Mouse (Mus musculus): Measurements from ENCODE around the gene 2610318N02Rik.

2610318N02Rik gene

DNA sequence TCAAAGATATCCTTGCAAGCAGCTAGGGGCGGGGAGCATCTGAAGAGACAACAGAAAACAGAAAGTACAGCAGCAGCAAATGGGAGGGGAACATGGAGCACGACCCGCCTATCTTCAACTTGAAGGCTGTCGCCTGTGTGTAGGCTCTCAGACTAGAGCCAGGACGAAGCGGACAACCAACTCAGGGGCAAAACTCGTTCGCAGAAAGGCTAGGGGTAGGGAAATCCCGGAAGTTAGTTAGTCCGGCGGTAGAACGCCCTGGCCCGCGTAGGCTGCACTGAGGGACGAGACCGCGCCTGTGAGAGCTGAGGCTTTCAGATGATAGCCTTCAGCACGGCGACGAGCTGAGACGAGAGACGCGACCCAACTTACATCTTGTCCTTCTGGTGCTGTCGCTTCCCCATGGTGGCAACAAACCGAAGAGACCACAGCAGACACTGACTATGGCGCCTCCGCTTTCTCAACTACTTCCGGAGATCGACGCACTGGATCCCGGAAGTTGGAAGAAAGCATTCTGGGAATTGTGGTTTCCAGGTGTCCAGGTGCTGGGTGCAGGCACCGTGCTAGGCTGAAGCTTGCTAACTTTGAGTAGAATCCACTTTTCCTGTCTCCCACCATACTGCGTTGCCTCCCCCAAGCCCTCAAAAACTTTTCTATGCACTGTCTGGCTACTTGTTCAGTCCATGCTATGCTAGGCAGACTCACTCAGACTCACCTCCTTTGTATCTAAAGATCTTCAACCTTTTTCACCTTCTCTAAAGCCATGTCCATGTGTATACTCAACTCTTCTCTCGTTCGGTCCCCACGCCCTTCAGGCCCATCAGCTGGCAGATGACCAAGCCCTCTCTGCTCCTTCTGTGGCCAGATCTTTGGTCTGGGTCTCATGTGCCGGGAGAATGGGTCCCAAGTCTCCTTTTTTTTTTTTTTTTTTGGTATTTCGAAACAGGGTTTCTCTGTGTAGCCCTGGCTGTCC, 13.9 kb downstream of the 2610318N02Rik start, which contains the start of gene Ppil2:
Gene Ppil2 (minus strand): TSS at position 487 of the 973 bp plus-strand sequence.
- DNase-seq, result peak; percentile 71 to 80

DNA sequence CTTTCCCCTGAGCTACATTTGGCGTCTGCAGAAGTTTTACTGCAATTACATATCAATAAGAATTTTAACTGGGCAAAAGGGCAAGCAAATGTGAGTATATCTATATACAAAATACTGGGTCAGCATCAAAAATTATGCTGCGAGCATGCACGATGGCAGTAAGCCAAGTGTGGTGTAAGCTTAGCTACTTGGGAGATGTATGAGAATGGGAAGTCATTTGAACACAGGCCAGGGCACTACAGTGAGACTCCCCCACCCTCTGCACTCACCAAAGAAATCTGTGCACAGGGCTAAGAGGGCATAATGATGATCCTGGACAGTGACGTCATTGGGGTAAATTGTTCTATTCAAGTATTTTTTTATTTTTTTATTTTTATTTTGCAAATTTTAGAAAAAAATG, 20.4 kb downstream of the 2610318N02Rik start:
- no peak for DNase-seq

DNA sequence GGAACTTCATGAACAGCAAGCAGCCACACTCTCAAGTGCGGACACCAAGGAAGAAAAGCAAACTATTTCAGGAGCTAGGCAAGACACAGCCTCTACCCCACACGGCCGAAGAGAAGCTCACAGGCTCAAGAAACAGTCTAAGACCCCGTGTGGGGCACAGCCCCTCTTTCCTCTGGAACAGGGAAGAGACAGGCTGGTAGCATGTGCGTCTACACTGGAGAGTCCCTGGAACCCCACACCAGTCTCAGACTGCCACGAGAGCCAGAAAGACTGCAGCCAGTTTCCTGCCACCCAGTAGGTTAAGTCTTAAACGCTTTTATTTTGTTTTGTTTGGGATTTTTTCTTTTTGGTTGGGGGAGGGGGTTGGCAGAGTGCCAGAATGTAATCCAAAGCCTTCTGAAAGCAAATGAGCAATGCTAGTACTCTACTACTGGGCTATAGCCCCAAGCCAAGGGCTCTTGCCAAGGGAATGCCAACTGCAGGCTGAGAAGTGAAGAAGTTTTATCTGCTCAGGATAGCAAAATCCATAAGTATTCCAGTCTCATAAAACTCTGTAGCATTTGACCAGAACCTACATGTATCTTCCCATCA, 22.2 kb downstream of the 2610318N02Rik start:
- peak; percentile 25 to 26 for DNase-seq

DNA sequence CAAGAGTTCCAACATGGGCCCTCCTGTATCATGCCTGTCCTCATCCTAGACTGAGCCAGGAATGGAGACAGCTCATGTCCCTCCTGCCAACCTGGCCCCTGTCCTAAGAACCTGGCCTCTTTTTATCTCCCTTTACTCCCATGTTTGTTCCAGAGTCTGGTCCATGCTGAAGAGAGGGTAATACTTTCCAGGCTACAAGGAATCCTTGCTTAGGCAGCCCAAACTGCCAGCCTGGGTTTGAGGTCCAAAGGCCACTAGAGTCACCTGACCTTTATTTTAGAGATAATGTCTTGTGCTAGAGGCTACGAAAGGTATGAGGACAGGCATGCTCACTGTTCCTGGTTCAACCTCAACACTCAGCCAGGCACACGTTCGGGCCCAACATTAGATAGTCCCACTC, 28.0 kb downstream of the 2610318N02Rik start:
- no peak for DNase-seq

DNA sequence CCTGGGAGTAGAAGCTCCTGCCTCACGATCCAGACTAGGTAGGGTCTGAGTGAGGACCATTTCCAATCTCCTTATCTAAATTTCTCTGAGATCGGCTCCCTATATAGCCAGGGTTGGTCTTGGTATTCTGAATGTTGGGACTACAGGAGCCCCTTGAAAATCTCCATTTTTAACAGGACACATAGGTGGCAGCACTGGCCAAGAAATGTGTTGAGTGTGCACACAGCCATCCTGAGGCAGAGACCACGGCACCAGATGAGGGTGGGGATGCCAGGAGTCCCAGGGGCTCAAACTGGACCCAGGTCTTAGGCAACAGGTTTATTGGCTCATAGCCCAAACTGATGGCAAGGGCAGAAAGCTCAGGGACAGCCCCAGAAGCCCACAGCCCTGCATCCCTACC, 36.6 kb downstream of the 2610318N02Rik start:
- DNase-seq, result peak; percentile 27 to 32

DNA sequence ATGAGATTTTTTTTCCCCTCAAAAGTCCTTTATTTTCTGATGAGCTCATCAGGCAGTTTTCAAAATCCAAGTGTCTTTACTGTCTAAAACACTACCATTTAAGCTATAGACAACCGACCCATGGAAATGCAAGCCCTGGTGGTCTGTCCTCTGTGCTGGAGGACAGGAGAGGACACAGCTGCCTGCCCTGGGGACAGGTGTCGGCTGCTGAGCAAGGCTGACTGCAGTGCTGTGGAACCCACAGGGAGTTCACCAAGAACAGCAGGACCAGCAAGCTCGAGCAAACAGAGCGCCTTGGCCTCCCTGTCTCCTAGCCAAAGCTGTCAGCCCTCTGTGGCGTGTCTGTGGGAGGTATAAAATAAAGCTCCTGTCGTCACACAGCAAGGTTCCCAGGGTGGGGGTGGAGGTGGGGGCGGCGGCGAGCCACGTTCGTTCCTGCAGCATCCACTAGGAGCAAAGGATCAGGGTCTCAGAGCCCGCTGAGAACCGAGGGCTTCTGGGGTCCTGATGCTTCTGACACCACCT, 38.2 kb downstream of the 2610318N02Rik start:
- DNase-seq, result no peak

DNA sequence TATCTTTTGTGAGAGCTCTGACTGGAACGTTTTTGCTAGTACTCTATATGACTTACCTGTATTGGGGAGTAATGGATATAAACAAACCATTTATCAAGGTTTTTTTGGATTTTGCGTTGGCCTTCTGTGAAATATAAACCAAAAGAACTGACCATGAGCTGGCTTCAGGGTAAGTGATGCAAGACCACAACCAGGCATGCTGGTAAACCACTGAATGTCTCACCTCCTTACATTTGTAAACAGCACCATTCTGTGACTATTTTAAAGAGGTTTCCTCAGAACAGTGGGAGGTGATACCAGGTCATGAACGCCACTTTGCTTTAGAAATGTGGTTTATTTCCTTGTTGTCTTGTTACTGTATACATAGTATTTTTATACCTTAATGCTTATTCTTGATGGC, 38.7 kb downstream of the 2610318N02Rik start:
- no peak for DNase-seq

DNA sequence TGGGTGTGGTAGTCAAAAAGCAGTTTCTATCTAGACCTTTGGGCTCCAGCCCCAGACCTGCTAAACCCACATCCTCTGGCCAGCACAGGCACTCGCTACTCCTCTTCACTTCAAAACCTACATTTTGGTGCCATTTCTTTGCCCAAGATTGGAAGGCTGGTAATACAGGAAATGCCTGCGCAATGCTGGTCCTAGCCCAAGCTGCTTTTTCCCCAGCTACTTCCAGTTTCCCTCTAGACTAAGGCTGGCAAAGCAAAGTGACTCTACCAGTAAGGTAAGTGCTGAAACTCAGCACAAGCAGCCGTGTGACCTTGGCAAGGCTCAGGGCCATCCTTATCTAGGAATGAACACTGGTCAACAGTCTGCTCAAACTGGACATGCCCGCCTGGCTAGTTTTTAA, 39.3 kb downstream of the 2610318N02Rik start:
- no peak for DNase-seq

DNA sequence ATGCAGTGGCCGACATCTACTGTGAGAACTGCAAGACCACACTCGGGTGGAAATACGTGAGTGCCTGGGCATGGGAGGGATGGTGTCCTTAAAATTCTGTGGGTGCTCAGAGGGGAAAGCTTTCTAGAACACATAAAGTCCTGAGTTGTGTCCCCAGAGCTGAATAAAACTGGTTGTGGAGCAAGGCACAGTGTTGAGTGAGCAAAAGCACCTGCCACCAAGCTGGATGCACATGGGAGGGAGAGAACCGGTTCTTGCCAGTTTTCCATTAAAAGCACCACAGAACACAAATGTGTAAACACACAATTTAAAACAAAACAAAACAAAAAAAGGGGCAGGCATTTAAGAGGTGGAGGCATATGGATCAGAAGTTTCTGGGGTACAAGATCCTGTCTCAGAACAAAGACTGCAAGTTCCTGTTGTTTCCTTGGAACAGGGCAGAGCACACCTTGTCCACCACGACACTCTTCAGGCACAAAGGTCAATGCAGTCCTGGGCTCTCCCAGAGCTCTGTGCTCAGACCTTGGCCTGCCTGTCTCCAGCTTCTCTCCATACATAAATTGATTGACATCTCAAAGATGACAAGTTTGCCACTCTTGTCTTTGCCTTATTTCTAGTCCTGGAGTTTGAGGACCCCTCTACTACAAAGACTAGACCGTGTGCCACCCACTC, 42.7 kb downstream of the 2610318N02Rik start:
- no peak for DNase-seq

DNA sequence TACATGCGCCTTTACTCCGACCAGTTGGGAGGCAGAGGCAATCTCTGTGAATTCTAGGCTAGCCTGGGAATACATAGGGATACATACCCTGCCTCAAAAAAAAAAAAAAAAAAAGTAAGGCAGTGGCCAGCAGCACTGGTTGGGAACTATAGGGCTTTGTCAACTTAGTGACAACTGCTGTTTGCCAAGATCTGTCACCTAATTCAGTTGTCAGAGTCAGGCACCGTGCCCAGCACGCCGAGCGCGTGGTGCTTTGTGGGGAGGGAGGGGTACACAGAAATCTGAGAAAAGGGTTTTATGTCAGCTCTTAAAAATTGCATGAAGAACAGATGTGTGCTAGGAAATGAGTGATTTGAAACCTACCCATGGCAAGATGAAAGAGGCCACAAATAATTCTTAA, 46.9 kb downstream of the 2610318N02Rik start:
- no peak for DNase-seq

DNA sequence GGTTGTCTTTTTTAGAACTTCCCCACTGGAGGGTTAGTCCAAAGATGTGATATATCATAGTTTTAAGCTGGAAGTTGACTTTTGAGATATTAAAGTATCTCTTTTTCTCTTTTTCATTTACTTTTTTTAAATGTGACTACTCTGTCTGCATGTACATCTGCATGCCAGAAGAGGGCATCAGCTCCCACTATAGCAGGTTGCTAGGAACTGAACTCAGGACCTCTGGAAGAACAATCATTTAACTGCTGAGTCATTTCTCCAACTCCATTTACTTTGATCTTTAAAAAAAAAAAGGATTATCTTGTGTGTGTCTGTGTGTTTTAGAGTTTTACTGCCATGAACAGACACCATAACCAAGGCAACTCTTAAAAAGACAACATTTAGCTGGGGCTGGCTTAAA, 48.1 kb downstream of the 2610318N02Rik start:
- DNase-seq, result no peak

DNA sequence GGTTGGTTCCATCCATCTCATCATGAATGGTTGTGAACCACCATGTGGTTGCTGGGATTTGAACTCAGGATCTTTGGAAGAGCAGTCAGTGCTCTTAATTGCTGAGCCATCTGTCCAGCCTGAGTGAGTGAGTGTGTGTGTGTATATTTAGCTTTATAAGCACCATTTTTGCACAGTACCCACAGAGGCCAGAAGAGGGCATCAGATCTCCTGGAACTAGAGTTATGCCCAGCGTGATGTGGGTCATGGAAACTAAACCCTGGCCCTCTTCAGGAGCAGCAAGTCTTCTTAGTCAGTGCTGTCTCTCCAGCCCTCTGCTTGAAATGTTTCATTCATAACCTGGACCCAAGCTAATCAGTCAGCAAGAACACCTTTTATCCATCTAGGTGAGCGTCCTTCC, 48.7 kb downstream of the 2610318N02Rik start:
- peak in 1 of 2 experiments; percentile 42 for DNase-seq

DNA sequence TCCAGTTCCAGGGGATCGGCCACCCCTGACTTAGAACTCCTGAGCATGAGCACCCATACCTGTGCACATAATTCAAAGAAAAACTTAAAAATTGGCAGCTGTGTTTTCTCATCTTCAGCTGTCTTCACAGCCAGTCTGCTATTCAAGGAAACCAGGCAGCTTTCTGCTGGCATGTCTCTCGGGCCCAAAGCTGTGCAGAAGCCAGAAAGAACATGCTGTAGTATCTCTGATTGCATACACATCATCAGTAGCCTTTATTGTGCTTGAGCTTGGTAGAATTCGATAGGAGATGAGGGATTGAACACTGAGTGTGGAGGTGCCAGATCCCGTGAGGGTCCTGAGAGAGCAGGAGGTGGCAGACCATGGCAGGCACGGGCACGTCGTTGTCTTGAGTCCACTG, 52.0 kb downstream of the 2610318N02Rik start:
- no peak for DNase-seq

DNA sequence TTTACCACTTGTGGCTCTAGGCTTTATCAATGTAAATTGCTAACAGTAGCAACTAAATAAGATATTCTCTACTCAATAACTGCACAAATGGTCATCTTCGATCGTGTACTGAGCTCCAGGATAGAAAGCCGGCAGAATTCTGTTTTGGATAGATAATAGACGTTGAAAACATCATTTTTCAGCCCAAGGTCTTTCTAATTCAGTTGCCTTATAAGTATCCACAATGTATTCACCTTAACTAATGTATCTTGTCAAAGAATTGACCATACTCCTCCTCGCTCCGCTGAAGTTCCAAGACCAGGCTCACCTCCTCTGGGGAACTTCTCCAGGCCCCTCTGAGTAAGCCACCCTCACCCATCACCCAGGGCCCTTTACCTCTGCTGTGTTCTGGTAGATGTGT, 54.3 kb downstream of the 2610318N02Rik start:
- no peak for DNase-seq

DNA sequence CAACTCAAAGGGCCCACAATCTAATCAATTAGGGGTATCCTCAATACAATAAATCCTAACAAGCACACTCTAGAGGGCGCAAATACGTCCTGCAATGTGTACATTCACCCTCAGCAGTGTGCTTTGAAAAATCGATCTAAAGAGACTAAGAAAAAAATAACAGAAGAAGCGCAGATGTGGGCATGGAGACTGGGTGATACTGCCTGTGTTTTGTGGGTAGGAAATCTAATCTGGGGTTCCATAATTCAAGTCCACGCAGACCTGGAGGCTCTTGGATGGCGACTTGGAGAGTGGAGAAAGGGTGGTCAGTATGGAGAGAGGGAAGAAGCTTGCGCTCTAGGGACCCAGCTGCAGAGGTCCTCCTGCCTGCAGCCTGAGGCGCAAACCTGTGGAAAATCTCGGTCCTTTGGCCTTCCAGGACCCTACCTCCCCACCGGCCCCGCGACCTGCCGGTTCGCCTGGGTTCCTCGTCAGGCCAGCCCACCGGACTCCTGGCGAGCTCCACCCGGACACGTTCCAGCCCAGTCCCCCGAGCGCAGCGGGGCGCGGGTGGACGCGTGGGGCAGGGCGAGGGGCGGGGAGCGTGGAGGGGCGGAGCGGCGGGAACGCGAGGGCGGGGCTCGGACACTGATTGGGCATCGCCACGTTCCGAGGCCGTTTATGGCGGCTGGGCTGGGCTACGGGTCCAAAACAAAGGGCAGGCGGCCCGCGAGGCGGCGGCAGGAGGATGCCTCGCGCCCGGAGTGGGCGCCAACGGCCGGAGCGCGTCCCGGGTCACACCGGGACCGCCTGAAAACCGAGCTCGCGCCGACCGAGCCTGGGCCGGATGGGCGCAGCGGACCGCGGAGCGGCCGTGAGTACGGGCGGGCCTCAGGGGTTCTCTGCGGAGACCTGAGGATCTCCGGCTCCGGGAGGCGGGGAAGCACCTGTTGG, 55.2 kb downstream of the 2610318N02Rik start, which contains the start of gene Ypel1:
Gene Ypel1 (plus strand): TSS at position 186 of the 933 bp plus-strand sequence.
- peak; percentile 91 to 94 for DNase-seq

DNA sequence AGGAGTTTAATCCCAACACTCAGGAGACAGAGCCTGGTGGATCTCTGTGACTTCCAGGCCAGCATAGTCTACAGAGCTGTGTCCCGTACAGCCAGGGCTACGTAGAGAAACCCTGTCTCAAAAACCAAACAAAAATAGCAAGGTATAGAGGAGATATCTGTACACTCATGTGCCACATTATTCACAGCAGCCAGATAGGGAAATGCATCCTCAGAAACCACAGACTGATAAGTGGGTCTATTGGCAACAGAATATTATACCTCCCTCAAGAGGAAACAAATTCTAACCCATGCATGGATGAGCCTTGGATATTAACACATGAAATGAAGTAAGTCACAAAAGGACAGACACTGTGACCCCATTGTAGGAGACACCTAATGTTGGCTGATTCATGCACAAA, 57.4 kb downstream of the 2610318N02Rik start:
- DNase-seq, result no peak
